Mouse (Mus musculus) heart, embryonic 16.5 days (tissue): ENCODE data around the gene Amz2. TPM values are rescaled to one million over a fixed set of nuclear protein-coding genes. Genes with fewer than 3 reads are reported as not detected.
"Not testable (repeated sequence)": the region's sequence is repeated elsewhere in the genome, so short reads cannot be mapped to it uniquely, and the experiment has no call there.

Experiments used
- ATAC-seq: fragments of 200-750 bp; cut with Nextera tagmentation; replicated peaks from 2 replicates; pipeline ENCODE4 v1.8.0; 2017; ENCODE audit warnings: moderate number of reproducible peaks; ENCODE audit not compliant: insufficient read depth, low FRiP score; ENCODE audit errors: extremely low read depth
- H3K27ac ChIP-seq: fragments of 300-500 bp; sonication (generic); 2 replicates; pipeline ENCODE4 v1.5.1; 2014; ENCODE audit warnings: mild to moderate bottlenecking, low read length, control low read depth, moderate library complexity
- H3K27me3 ChIP-seq: fragments of 300-500 bp; sonication (generic); 2 replicates; pipeline ENCODE4 v1.6.1; 2014; ENCODE audit warnings: low read length, mixed read lengths; ENCODE audit not compliant: control insufficient read depth, insufficient read depth
- H3K36me3 ChIP-seq: fragments of 300-500 bp; sonication (generic); 2 replicates; pipeline ENCODE4 v1.6.1; 2014; ENCODE audit not compliant: control insufficient read depth, insufficient read depth
- H3K4me1 ChIP-seq: fragments of 300-500 bp; sonication (generic); 2 replicates; pipeline ENCODE4 v1.6.1; 2014; ENCODE audit warnings: low read length, mixed read lengths; ENCODE audit not compliant: control insufficient read depth, insufficient read depth
- H3K4me2 ChIP-seq: fragments of 300-500 bp; sonication (generic); 2 replicates; pipeline ENCODE4 v1.6.1; 2014; ENCODE audit warnings: low read depth, mild to moderate bottlenecking, control low read depth, low read length
- H3K4me3 ChIP-seq: fragments of 300-500 bp; sonication (generic); 2 replicates; pipeline ENCODE4 v1.5.1; 2014; ENCODE audit warnings: mild to moderate bottlenecking, control low read depth, low read length
- H3K9ac ChIP-seq: fragments of 300-500 bp; sonication (generic); 2 replicates; pipeline ENCODE4 v1.6.1; 2014; ENCODE audit warnings: low read length, control low read depth
- H3K9me3 ChIP-seq: fragments of 300-500 bp; sonication (generic); replicated peaks from 2 replicates; pipeline ENCODE4 v1.6.1; 2016; ENCODE audit warnings: low read length; ENCODE audit not compliant: control insufficient read depth
- WGBS: fragments of 180-500 bp; shearing (Covaris S2); extraction: QIAGEN DNeasy Blood & Tissue Kit; methylation state at CpG from one replicate; pipeline ENCODE4 v1.1.7; 2014; 5-methylcytosine and 5-hydroxymethylcytosine counted together
- polyA plus RNA-seq: library from polyadenylated mRNA; unstranded; fragments of >200 nt; fragmentation: Nextera tagmentation; extraction: Ambion mirVana; gene quantifications from 2 replicates; pipeline ENCODE4 v1.2.1, GENCODE M21; 2015

Amz2 gene
- polyA plus RNA-seq, 1 experiment from 2014 or later = 39.8 TPM

DNA sequence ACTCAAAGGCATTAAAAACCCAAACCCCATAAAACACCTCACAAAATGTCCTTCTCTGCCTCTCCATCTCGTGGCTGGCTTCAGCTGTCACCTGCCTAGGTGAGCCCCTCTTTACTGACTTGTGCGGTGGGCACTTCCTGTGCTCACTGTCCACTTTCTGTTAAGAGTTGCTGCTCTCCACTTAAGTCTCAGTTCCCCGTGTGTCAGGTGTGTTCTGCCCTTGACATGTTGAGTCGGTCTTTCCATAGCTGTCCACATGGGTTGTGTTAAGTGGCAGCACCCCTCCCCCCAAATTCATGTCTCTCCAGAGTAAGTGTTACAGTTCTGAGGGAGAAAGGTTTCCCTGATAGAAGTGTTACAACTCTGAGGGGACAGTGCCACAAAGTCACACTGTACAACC, 66.1 kb downstream of the Amz2 start:
- 67% methylated on average over 4 of the region's 4 CpGs for WGBS
- no peak overlapping the region for H3K9ac ChIP-seq
- H3K9me3 ChIP-seq = no peaks in the 10 kb centered on the region
- no peak overlapping the region for H3K27ac ChIP-seq
- H3K27me3 ChIP-seq = no peaks in the 10 kb centered on the region
- peaks cover 14% of the 10 kb centered on the region for H3K4me1 ChIP-seq
- no peak for ATAC-seq
- no peaks in the 10 kb centered on the region for H3K36me3 ChIP-seq
- H3K4me2 ChIP-seq = no peak overlapping the region
- no peak overlapping the region for H3K4me3 ChIP-seq

DNA sequence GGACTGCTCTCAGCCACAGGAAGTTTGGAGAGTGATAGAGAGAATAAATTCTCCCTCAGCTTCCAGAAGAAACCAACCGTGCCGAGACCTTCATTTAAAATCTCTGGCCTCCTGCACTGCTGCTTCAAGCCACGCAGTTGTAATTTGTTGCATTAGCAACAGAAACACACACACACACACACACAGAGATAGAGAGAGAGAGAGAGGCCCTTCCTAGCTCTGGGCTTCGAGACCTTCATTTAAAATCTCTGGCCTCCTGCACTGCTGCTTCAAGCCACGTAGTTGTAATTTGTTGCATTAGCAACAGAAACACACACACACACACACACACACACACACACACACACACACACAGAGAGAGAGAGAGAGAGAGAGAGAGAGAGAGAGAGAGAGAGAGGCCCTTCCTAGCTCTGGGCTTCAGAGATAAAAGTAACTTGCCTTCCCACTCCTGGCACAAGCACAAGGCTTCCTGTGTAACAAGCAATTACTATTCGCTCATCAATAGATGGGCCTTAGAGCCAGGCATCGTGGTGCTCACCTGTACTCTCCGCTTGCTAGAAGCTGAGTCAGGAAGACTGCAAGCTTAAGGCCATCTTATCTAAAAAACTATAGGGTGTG, 67.2 kb downstream of the Amz2 start:
- H3K4me1 ChIP-seq = peaks cover 14% of the 10 kb centered on the region
- H3K4me2 ChIP-seq, H3K4me3 ChIP-seq, ATAC-seq, H3K27ac ChIP-seq, H3K36me3 ChIP-seq, H3K9me3 ChIP-seq, H3K9ac ChIP-seq, H3K27me3 ChIP-seq: not testable (repeated sequence)
- WGBS = 59% methylated on average over 8 of the region's 8 CpGs

DNA sequence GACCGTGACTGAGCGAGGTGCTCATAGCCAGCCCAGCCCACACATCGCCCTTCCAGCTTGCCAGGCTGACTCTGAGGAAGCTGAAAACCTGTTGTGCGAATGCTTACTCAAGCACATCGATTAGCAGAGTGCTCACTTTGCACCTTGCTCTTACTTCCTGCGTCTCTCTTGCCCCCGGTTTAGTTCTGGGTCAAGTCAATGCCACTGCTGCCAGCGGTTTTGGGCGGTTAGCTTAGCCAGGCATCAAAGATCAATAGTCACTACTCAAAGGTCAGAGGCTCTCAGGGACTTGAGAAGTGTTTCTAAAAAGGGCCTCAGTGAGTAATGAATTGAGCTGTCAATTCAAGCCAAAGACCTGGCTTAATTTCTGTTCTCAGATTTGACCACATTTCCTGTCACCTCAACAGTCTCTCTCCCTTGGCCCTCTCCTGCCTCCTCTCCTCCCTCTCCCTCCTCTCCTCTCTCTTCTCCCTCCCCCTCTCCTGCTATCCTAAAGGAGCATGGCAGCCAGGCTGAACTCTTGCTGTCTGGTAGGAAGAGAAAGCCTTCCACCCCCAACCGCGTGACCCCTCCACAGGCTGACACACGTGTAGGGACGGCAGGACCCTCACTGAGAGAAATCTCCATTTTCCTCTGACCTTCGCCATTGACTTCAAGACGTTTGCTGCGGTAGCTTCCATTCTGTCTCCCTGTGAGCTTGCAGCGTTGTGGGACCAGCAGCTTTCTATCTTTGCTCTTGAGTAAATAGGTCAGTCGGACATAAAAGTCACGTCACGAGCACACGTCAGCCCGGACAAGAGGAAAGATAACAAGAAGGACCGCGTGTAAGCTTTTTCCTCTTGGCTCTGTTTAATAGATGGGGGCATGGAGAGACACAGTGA, 69.4 kb downstream of the Amz2 start:
- no peaks in the 10 kb centered on the region for H3K27me3 ChIP-seq
- no peaks in the 10 kb centered on the region for H3K9me3 ChIP-seq
- no peaks in the 10 kb centered on the region for H3K36me3 ChIP-seq
- WGBS = 33% methylated on average over 24 of the region's 24 CpGs
- no peak overlapping the region for H3K9ac ChIP-seq
- peaks cover 14% of the 10 kb centered on the region for H3K4me1 ChIP-seq
- ATAC-seq = no peak
- H3K4me2 ChIP-seq = peak overlapping the region; percentile 8; the same call in 1 of the 2 replicates
- no peak overlapping the region for H3K4me3 ChIP-seq
- no peak overlapping the region for H3K27ac ChIP-seq

DNA sequence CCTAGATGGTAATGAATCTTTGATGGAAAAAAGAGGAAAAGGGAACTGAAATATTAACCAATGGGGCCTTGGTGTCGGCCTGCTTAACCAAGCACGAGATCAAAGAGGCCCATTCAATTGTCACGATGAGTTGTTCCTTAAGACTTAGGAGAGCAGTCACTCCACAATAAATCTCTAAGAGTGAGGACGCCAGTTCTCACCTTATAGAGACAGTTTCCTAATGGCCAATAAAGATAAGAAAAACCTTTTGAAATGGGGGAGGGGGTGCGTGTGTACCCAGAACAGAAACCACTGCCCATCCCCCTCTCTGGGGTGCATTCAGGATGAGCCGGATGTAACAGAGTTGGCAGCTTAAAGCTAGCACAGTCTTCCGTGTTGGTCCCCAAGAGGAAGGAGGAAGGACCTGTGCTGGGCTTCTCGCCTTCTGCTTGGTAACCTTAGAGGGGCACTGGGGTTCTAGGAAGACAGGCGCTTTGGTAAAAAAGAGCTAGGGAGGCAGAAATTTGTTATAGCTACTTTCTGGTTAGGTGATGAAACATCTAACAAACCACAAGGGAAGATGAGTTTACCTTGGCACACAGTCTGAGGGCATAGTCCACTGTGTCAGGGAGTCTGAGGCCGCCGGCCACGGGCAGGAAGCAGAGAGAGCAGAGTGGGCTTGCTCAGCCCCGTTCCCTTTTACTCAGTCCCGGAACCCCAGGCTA, 70.2 kb downstream of the Amz2 start:
- H3K4me3 ChIP-seq = no peak overlapping the region
- peak overlapping the region; percentile 8; the same call in 1 of the 2 replicates for H3K4me2 ChIP-seq
- no peak overlapping the region for H3K9ac ChIP-seq
- 49% methylated on average over 14 of the region's 14 CpGs for WGBS
- no peaks in the 10 kb centered on the region for H3K27me3 ChIP-seq
- H3K27ac ChIP-seq = no peak overlapping the region
- H3K36me3 ChIP-seq = no peaks in the 10 kb centered on the region
- H3K4me1 ChIP-seq = peaks cover 14% of the 10 kb centered on the region
- ATAC-seq = no peak; the same call in 1 of the 2 replicates
- no peaks in the 10 kb centered on the region for H3K9me3 ChIP-seq

DNA sequence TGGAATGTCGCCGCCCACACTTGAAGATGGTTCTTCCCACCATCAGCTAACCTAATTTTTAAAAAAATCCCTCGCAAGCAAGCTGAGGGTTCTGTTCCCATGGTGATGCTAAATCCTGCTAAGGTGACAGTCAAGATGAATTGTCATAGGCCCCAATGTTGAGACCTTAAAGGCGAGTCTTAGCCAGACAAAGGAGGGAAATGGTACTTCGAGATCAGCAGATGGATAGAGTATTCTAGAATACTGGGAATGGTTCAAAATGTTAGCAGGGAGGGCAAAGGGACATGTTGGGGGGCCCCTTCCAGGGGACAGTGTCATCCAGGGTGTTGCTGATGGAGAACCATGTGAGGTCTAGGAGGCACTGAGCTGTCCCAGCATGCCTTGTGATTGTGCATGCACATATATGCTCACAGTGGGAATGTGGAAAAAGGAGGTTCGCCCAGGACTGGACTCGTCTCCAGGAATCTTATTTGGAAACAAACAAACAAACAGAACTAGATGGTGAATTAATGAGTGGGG, 70.8 kb downstream of the Amz2 start:
- Histone ChIP-seq H3K4me2 (no peak overlapping the region), H3K27me3 (no peaks in the 10 kb centered on the region), H3K27ac (no peak overlapping the region), H3K9me3 (no peaks in the 10 kb centered on the region), H3K36me3 (no peaks in the 10 kb centered on the region), H3K4me3 (no peak overlapping the region), H3K4me1 (peaks cover 14% of the 10 kb centered on the region), H3K9ac (no peak overlapping the region)
- 77% methylated on average over 7 of the region's 7 CpGs for WGBS
- no peak for ATAC-seq

DNA sequence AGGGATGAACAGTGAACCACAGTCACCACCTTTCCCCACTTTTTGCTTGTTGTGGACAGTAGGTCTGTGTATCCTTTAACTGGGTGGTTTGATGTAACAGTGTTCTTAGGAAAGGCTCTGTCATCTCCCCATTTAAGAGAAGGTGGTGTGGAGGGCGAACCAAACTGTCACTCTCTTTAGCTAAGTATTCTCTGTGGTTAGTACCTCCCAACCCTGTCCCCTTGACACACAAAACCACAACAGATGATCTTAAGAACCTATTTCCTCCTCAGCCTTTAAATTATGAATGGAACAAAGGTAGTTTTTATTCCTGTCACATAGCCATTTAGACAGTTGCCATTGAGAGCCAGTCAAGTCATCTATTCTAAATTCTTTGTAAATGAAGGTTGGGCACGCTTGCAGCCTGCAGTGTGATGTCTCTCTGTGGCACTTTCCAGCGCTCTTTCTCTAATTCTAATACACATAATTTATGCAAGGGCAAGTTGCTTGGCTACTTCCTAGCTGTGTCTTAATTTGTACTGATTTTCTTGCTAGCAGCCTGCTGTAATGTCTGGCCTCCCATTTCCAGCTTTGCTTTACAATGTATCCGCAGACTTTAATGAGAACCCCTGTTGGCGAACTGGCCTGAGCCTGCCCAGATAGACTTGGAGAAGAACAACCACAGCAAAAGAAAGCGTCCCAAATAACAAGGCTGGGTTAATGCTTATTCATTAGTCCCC, 71.4 kb downstream of the Amz2 start:
- H3K27ac ChIP-seq = no peak overlapping the region
- H3K4me3 ChIP-seq = no peak overlapping the region
- 84% methylated on average over 6 of the region's 6 CpGs for WGBS
- H3K4me2 ChIP-seq = no peak overlapping the region
- H3K9ac ChIP-seq = no peak overlapping the region
- no peaks in the 10 kb centered on the region for H3K36me3 ChIP-seq
- ATAC-seq = no peak
- no peaks in the 10 kb centered on the region for H3K9me3 ChIP-seq
- H3K4me1 ChIP-seq = peaks cover 14% of the 10 kb centered on the region
- H3K27me3 ChIP-seq = no peaks in the 10 kb centered on the region

DNA sequence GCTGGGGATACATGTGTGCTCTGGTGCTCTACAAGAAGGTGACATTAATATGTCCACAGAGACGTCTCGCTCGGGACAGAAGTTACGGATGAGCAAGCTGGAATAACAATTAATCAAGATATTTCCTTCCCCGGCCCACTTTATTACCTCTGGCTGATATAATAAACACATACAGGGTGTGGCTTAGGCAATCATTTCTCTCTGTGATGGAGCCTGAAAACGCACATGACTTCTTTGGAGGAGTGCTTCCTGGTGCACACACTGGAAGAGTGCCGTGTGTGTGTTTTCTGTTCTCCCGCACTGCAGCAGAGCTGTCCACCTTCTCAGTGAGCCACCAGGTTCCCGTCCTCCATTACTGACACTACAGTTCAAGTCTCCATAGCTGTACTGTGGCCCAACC, 72.2 kb downstream of the Amz2 start:
- Histone ChIP-seq H3K27ac (peak overlapping the region; percentile 5; the same call in 1 of the 2 replicates), H3K9me3 (no peaks in the 10 kb centered on the region), H3K27me3 (no peaks in the 10 kb centered on the region), H3K4me1 (peaks cover 14% of the 10 kb centered on the region), H3K36me3 (no peaks in the 10 kb centered on the region), H3K9ac (no peak overlapping the region), H3K4me3 (no peak overlapping the region), H3K4me2 (no peak overlapping the region)
- WGBS = 74% methylated on average over 9 of the region's 9 CpGs
- no peak for ATAC-seq

DNA sequence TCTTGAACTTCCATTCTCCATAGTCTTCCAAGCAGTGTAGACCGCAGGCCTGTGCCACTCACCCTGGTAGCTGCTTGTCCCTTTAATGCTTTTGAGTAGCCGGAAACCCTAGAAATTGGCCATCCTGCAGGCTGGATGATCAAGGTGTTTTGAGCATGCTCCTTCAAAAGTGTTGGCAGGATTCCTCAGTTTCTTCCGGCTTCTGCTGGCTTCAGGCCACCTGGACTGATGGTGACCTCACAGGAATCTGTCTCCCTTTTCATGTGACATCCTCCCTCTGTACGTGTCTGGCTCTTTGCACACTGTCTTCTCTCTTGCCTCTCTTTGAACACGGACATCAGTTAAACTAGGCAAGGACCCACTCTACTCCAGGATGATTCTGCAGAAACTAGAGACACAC, 74.5 kb downstream of the Amz2 start:
- no peaks in the 10 kb centered on the region for H3K36me3 ChIP-seq
- 71% methylated on average over 5 of the region's 5 CpGs for WGBS
- peaks cover 7% of the 10 kb centered on the region for H3K4me1 ChIP-seq
- ATAC-seq = no peak
- no peak overlapping the region for H3K27ac ChIP-seq
- no peak overlapping the region for H3K9ac ChIP-seq
- H3K4me3 ChIP-seq = no peak overlapping the region
- no peak overlapping the region for H3K4me2 ChIP-seq
- no peaks in the 10 kb centered on the region for H3K27me3 ChIP-seq
- H3K9me3 ChIP-seq = no peaks in the 10 kb centered on the region
